Comparison of ENCODE assay signal across 17 mouse cellular contexts in genomic region chr16:72693446-72694274, GRCm38 (mm10).
DNase-seq lines count a peak whose midpoint lies in the region; ATAC-seq lines count a peak whose summit lies in the region.
"Had no signal": no experiment of that assay in that cellular context is flagged by ENCODE, and none has a peak within 500 bp of the region (broad histone marks: within the 10 kb centered on the region; RNA-seq: fewer than 3 reads in every experiment).

No protein-coding gene starts in this region.

- 0 out of 2 replicates have a peak overlapping the region, but pooled peaks have one; percentile 4 for H3K4me2 ChIP-seq in hindbrain, embryonic 13.5 days
- H3K4me2 ChIP-seq in midbrain, embryonic 16.5 days (ENCODE audit: low read length) = no peak overlapping the region; the same call in 1 of the 2 replicates
- no peak overlapping the region for H3K4me2 ChIP-seq in liver, embryonic 11.5 days
- H3K4me2 ChIP-seq: embryonic facial prominence, embryonic 15.5 days; liver, embryonic 12.5 days had no signal

- H3K27me3 ChIP-seq in embryonic facial prominence, embryonic 10.5 days (replicated peaks; ENCODE audit: low read depth, poor library complexity, severe bottlenecking) = no peaks in the 10 kb centered on the region
- no peaks in the 10 kb centered on the region for H3K27me3 ChIP-seq in hindbrain, embryonic 13.5 days
- H3K27me3 ChIP-seq in midbrain, embryonic 16.5 days (ENCODE audit: control insufficient read depth, insufficient read depth, low read depth, low read length) = no peaks in the 10 kb centered on the region
- no peaks in the 10 kb centered on the region for H3K27me3 ChIP-seq in liver, embryonic 11.5 days (replicated peaks; ENCODE audit: control insufficient read depth, insufficient read depth, low read length)
- H3K27me3 ChIP-seq: CH12.LX; embryonic facial prominence, embryonic 15.5 days; liver, embryonic 12.5 days had no signal

- H3K36me3 ChIP-seq in embryonic facial prominence, embryonic 10.5 days (replicated peaks) = no peaks in the 10 kb centered on the region
- no peaks in the 10 kb centered on the region for H3K36me3 ChIP-seq in hindbrain, embryonic 13.5 days
- H3K36me3 ChIP-seq in midbrain, embryonic 16.5 days (ENCODE audit: control insufficient read depth, insufficient read depth, low read length) = no peaks in the 10 kb centered on the region
- no peaks in the 10 kb centered on the region for H3K36me3 ChIP-seq in liver, embryonic 11.5 days (ENCODE audit: control insufficient read depth, insufficient read depth, low read length)
- H3K36me3 ChIP-seq: embryonic facial prominence, embryonic 15.5 days; heart, embryonic 10.5 days; liver, embryonic 12.5 days had no signal

- H3K9me3 ChIP-seq in embryonic facial prominence, embryonic 10.5 days = no peaks in the 10 kb centered on the region
- no peaks in the 10 kb centered on the region for H3K9me3 ChIP-seq in hindbrain, embryonic 13.5 days
- no peaks in the 10 kb centered on the region for H3K9me3 ChIP-seq in midbrain, embryonic 16.5 days (replicated peaks; ENCODE audit: control insufficient read depth, low read length, poor library complexity, severe bottlenecking)
- H3K9me3 ChIP-seq in liver, embryonic 11.5 days (ENCODE audit: control insufficient read depth, low read length) = no peaks in the 10 kb centered on the region
- H3K9me3 ChIP-seq: embryonic facial prominence, embryonic 15.5 days; heart, embryonic 10.5 days; liver, embryonic 12.5 days had no signal

- peak; percentile 58 for ATAC-seq in hindbrain, embryonic 13.5 days (ENCODE audit: low FRiP score)
- peak; percentile 52; the same call in 1 of the 2 replicates for ATAC-seq in midbrain, embryonic 16.5 days
- ATAC-seq in liver, embryonic 11.5 days (replicated peaks; ENCODE audit: low FRiP score) = no peak
- ATAC-seq: liver, embryonic 12.5 days had no signal

- DNase-seq in brain, adult 2 months (ENCODE audit: low read depth, low spot score) = peak; percentile 34
- peak; percentile 40 for DNase-seq in embryonic facial prominence, embryonic 10.5 days (ENCODE audit: low spot score)
- DNase-seq in frontal cortex, adult 2 months (ENCODE audit: extremely low spot score in 1 of 2, low spot score in 1 of 2) = no peak
- DNase-seq in right cerebral cortex, adult 18-20 months = no peak
- no peak for DNase-seq in liver, embryonic 11.5 days (ENCODE audit: low spot score)
- DNase-seq: adrenal gland, postnatal 25 days; cerebellum, adult 11-12 months; gastrocnemius, adult 2 months; kidney, postnatal 36 days; lung, postnatal 4 days; right cerebral cortex, postnatal 25 days had no signal

- no peak overlapping the region for H3K9ac ChIP-seq in hindbrain, embryonic 13.5 days
- H3K9ac ChIP-seq in midbrain, embryonic 16.5 days (ENCODE audit: low read depth, low read length) = no peak overlapping the region
- no peak overlapping the region for H3K9ac ChIP-seq in liver, embryonic 11.5 days (ENCODE audit: low read depth, low read length)
- H3K9ac ChIP-seq: embryonic facial prominence, embryonic 15.5 days; liver, embryonic 12.5 days had no signal

- peaks cover 60% of the 10 kb centered on the region for H3K4me1 ChIP-seq in embryonic facial prominence, embryonic 10.5 days
- peaks cover 45% of the 10 kb centered on the region for H3K4me1 ChIP-seq in hindbrain, embryonic 13.5 days (replicated peaks)
- H3K4me1 ChIP-seq in midbrain, embryonic 16.5 days (ENCODE audit: control insufficient read depth, insufficient read depth, low read length) = peaks cover 17% of the 10 kb centered on the region
- H3K4me1 ChIP-seq in liver, embryonic 11.5 days (replicated peaks; ENCODE audit: control insufficient read depth, insufficient read depth, low read length) = no peaks in the 10 kb centered on the region; the same call in 1 of the 2 replicates
- H3K4me1 ChIP-seq: heart, embryonic 10.5 days; liver, embryonic 12.5 days had no signal

- H3K4me3 ChIP-seq in embryonic facial prominence, embryonic 10.5 days = no peak overlapping the region
- H3K4me3 ChIP-seq in hindbrain, embryonic 13.5 days = no peak overlapping the region
- H3K4me3 ChIP-seq in midbrain, embryonic 16.5 days (ENCODE audit: low read depth, low read length) = no peak overlapping the region
- H3K4me3 ChIP-seq in liver, embryonic 11.5 days (ENCODE audit: low read depth, low read length) = no peak overlapping the region
- H3K4me3 ChIP-seq: embryonic facial prominence, embryonic 15.5 days; gastrocnemius, adult 2 months; heart, embryonic 10.5 days; liver, embryonic 12.5 days had no signal

- H3K27ac ChIP-seq in embryonic facial prominence, embryonic 10.5 days (replicated peaks) = peak overlapping the region; percentile 52
- peak overlapping the region; percentile 5; the same call in 1 of the 2 replicates for H3K27ac ChIP-seq in hindbrain, embryonic 13.5 days
- H3K27ac ChIP-seq in midbrain, embryonic 16.5 days (ENCODE audit: low read length) = no peak overlapping the region
- no peak overlapping the region for H3K27ac ChIP-seq in liver, embryonic 11.5 days (ENCODE audit: low read depth, low read length)
- H3K27ac ChIP-seq: embryonic facial prominence, embryonic 15.5 days; gastrocnemius, adult 2 months; heart, embryonic 10.5 days; liver, embryonic 12.5 days had no signal

- 19% methylated on average over 14 of the region's 14 CpGs for WGBS in embryonic facial prominence, embryonic 10.5 days
- 16% methylated on average over 14 of the region's 14 CpGs for WGBS in hindbrain, embryonic 13.5 days
- WGBS in midbrain, embryonic 16.5 days = 22% methylated on average over 14 of the region's 14 CpGs
- WGBS in liver, embryonic 11.5 days = 75% methylated on average over 14 of the region's 14 CpGs

Comparison
In these comparisons a context has a peak if more than half of its experiments do, and no peak if none do; other contexts are left out.
1. DNase-seq: peak in brain, adult 2 months (single experiment) and embryonic facial prominence, embryonic 10.5 days (single experiment); none in frontal cortex, adult 2 months (0 of 2), right cerebral cortex, adult 18-20 months (single experiment) and liver, embryonic 11.5 days (single experiment).
2. H3K27ac ChIP-seq: peak in embryonic facial prominence, embryonic 10.5 days (single experiment) and hindbrain, embryonic 13.5 days (single experiment); none in midbrain, embryonic 16.5 days (single experiment) and liver, embryonic 11.5 days (single experiment).